Mouse (Mus musculus) lung, adult 2 months (tissue): ENCODE measurements around the gene Sema6b. TPM values are rescaled to one million over a fixed set of nuclear protein-coding genes. Genes with fewer than 3 reads are reported as not detected.
"Not testable (repeated sequence)": the region's sequence is repeated elsewhere in the genome, so short reads cannot be mapped to it uniquely, and the experiment has no call there.

ENCODE experiments used
- DNase-seq: peaks from one replicate; pipeline ENCODE4 v3.0.0; 2022
- H3K4me1 ChIP-seq: fragments of 200-500 bp; 2 replicates; pipeline ENCODE4 v1.6.1; 2011; ENCODE audit warnings: low read length; ENCODE audit not compliant: control insufficient read depth, insufficient read depth
- H3K4me3 ChIP-seq: fragments of 200-500 bp; replicated peaks from 2 replicates; pipeline ENCODE3; 2011; ENCODE audit warnings: low read depth, mild to moderate bottlenecking, control low read depth, low read length; ENCODE audit errors: extremely low read depth
- CTCF ChIP-seq: fragments of 200-500 bp; IDR thresholded peaks from 2 replicates; pipeline ENCODE4 v1.5.1; 2011; ENCODE audit warnings: mild to moderate bottlenecking, low read length, control low read depth; ENCODE audit not compliant: insufficient read depth
- POLR2A ChIP-seq: fragments of 200-500 bp; IDR thresholded peaks from 2 replicates; pipeline ENCODE4 v1.6.1; 2011; ENCODE audit warnings: low read depth, mild to moderate bottlenecking, control low read depth, low read length, borderline replicate concordance; ENCODE audit errors: extremely low read depth
- WGBS: fragments of 180-500 bp; shearing (Covaris S2); methylation state at CpG from one replicate; pipeline ENCODE4 v1.1.7; 2018; 5-methylcytosine and 5-hydroxymethylcytosine counted together
- polyA plus RNA-seq: library from polyadenylated mRNA; depleted of rRNA; stranded (reverse); fragments of >200 nt; gene quantifications from 2 replicates; pipeline ENCODE4 v1.2.3, GENCODE M21; 2012

Gene Sema6b
- polyA plus RNA-seq, 1 experiment, result 12.5 TPM

DNA sequence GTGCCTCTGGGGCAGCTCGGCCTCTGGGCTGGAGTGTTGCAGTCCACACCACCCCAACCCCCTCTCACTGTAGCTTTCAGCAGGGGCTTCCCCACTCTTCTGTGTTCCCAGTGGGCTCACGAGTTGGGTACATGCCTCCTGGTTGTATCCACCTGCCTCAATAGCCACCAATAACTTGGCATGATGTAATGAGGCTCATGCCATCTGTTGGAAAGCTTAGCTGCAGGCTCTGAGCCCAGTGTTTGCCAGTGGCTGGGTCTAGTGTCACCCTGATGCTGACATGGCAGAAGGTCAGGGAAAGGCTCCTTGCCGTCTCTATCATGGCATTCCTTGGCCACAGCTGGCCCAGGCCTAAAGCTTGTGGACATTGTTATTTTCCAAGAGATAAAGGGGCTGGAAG lies 39.3 kb downstream of the Sema6b start:
- TF ChIP-seq CTCF (no peak), POLR2A (no peak)
- 82% methylated on average over 3 of the region's 3 CpGs for WGBS
- no peaks in the 10 kb centered on the region for H3K4me1 ChIP-seq
- no peak overlapping the region for H3K4me3 ChIP-seq
- no peak for DNase-seq

DNA sequence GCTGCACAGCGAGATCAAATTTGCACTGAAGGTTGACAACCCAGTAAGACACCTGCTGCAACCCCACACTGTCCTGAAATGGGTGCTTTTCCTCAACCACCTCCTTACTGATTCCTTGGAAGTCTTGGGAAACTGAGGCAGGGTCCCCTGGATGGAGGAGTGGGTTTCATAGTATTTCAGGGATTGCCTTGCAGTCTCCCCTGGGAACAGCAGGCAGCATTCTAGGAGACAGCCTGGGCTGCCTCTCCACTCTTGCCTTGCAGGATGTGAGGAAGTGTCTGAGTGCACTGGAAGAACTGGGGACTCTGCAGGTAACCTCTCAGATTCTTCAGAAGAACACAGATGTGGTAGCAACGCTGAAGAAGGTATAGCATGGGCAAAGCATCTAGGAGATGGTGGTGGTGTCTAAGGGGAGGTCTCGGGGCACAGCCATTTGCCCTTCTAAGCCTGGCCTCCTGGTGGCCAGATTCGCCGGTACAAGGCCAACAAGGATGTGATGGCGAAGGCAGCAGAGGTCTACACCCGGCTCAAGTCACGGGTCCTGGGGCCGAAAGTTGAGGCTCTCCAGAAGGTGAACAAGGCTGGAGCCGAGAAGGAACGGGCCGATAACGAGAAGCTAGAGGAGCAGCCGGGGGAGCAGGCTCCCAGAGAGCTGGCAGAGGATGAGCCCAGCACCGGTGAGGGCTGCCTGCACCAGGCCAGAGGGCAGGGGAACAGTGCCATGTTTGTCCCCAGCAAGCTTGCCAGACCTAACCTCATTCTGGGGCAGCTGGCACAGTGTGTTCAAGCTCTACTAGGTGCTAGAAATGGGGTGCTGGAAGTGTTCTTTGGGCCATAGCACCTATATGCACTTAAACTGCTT lies 41.2 kb downstream of the Sema6b start:
- no peak overlapping the region for H3K4me3 ChIP-seq
- no peak for DNase-seq
- no peak for TF ChIP-seq POLR2A
- no peak for TF ChIP-seq CTCF
- WGBS, result 86% methylated on average over 15 of the region's 15 CpGs
- no peaks in the 10 kb centered on the region for H3K4me1 ChIP-seq

DNA sequence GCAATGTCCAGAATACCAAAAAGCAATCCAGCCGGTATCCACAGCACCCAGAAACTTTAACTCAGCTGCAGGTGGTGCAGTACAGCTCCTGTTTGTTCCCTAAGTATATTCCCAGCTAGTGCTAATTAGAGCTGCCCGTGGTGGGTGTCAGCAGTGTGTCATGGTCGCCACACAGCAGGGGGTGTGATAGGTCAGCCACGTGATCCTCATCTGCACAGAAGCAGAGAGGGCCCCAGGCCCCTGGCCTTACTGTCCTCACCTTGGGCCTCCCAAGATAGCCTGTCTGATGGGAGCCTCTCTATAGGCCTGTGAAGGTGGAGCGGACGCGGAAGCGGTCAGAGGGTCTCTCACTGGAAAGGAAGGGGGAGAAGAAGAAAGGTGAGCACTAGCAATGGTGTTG lies 42.0 kb downstream of the Sema6b start:
- 87% methylated on average over 8 of the region's 8 CpGs for WGBS
- no peak for DNase-seq
- Histone ChIP-seq H3K4me3 (no peak overlapping the region), H3K4me1 (no peaks in the 10 kb centered on the region)
- TF ChIP-seq POLR2A (no peak), CTCF (no peak)

DNA sequence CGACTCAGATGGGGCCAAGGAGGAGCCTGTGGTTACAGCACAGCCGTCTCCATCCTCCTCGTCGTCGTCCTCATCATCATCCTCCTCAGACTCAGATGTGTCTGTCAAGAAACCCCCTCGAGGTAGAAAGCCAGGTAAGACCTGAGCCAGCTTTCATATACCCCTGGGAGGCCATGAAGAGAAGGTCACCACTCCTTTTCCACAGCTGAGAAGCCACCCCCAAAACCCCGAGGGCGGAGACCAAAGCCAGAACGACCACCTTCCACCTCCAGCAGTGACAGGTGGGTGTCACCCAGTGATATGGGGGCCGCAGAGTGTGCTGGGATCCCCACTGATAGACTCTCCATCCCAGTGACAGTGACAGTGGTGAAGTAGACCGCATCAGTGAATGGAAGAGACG lies 43.3 kb downstream of the Sema6b start:
- H3K4me1 ChIP-seq, result no peaks in the 10 kb centered on the region
- TF ChIP-seq CTCF (no peak), POLR2A (no peak)
- H3K4me3 ChIP-seq, result no peak overlapping the region
- no peak for DNase-seq
- 92% methylated on average over 12 of the region's 12 CpGs for WGBS

- WGBS, result 100% methylated on average over 1 of the region's 1 CpGs
- TF ChIP-seq CTCF (no peak), POLR2A (no peak)
- Histone ChIP-seq H3K4me3 (no peak overlapping the region), H3K4me1 (no peaks in the 10 kb centered on the region)
- DNase-seq, result no peak
Measured at GRCm38 (mm10) chr17:56092794-56093193, 47.3 kb downstream of the Sema6b start.

DNA sequence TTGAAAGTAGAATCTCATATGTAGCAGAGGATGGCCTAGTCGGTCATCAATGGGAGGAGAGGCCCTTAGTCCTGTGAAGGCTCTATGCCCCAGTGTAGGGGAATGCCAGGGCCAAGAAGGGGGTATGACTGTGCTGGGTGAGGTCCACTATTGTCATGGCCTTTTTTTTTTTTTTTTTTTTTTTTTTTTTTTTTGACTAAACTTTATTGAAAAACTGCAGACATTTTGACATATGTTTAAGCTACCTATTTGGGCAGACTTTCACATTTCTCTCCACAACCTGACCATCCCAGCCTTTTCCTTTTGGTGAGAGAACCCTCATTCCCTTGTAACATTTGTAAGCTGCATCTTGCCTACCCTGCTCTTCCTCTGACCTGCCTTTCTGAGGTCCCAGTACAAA lies 47.8 kb downstream of the Sema6b start:
- DNase-seq, result no peak
- WGBS, result 88% methylated on average over 1 of the region's 1 CpGs
- TF ChIP-seq CTCF (no peak), POLR2A (no peak)
- Histone ChIP-seq H3K4me1 (no peaks in the 10 kb centered on the region), H3K4me3 (no peak overlapping the region)

- no peak for DNase-seq
- no peak overlapping the region for H3K4me3 ChIP-seq
- peaks cover 7% of the 10 kb centered on the region for H3K4me1 ChIP-seq
- TF ChIP-seq POLR2A, result no peak
- no peak for TF ChIP-seq CTCF
- WGBS, result 19% methylated on average over 8 of the region's 8 CpGs
Measured at GRCm38 (mm10) chr17:56080781-56081585, 59.2 kb downstream of the Sema6b start.

DNA sequence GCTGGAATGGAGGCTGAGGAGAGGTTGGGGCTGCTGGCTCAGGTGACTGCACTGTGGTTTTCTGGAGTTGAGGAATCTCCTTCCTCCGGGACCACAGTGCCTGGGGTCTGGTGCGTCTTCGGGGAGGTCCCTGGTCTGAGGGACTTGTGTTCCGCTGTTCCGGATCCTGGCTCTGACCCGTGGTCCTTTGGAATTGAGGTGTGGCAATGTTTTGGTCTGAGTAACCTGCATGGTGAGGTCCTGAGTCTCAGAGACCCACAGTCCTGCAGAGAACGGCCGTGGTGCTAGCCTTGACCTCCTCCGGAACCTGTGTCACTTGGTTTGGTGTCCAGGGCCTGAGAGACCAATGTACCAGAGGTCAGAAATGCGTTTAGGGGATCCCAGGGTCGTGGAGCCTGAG lies 60.2 kb downstream of the Sema6b start:
- peak; percentile 16 for DNase-seq
- WGBS, result under 1% methylated on average over 11 of the region's 11 CpGs
- TF ChIP-seq POLR2A (no peak), CTCF (no peak)

GRCm38 (mm10) chr17:56078880-56079795 lies 61.0 kb downstream of the Sema6b start, which contains the start of gene Hdgfl2:
Gene Hdgfl2, plus strand, starts transcription at chr17:56079634.
- TF ChIP-seq POLR2A, result peak; percentile 84
- TF ChIP-seq CTCF, result no peak
- H3K4me3 ChIP-seq, result peak within 1 kb of the TSS; percentile 89
- peaks cover 10% of the 10 kb centered on the region for H3K4me1 ChIP-seq
- peak; percentile 99 for DNase-seq
- WGBS, result under 1% methylated on average over 61 of the region's 61 CpGs

More for the DNA sequence above, 60.2 kb downstream of the Sema6b start:
- Histone ChIP-seq H3K4me3 (peak overlapping the region; percentile 89), H3K4me1 (peaks cover 10% of the 10 kb centered on the region)

GRCm38 (mm10) chr17:56078361-56078760 lies 61.8 kb downstream of the Sema6b start:
- H3K4me3 ChIP-seq, result not testable (repeated sequence)
- H3K4me1 ChIP-seq, result peaks cover 10% of the 10 kb centered on the region
- peak; percentile 16 for DNase-seq
- 62% methylated on average over 9 of the region's 9 CpGs for WGBS
